Mouse (Mus musculus) ES-Bruce4 (cell line): ENCODE measurements around the gene Fto. TPM values are rescaled to one million over a fixed set of nuclear protein-coding genes. Genes with fewer than 3 reads are reported as not detected.

Experiments used
- H3K27ac ChIP-seq: 2 replicates; pipeline ENCODE4 v1.5.1; 2012; ENCODE audit warnings: low read length, inconsistent platforms; ENCODE audit not compliant: insufficient read depth
- H3K27me3 ChIP-seq: 2 replicates; pipeline ENCODE4 v1.6.1; 2012; ENCODE audit warnings: mild to moderate bottlenecking, low read length, inconsistent platforms; ENCODE audit not compliant: control insufficient read depth, poor library complexity, insufficient read depth, severe bottlenecking
- H3K36me3 ChIP-seq: 2 replicates; pipeline ENCODE4 v1.6.1; 2012; ENCODE audit warnings: inconsistent platforms, mild to moderate bottlenecking, low read length, moderate library complexity; ENCODE audit not compliant: control insufficient read depth, poor library complexity, insufficient read depth, severe bottlenecking
- H3K4me1 ChIP-seq: one replicate; pipeline ENCODE4 v1.8.1; 2011; ENCODE audit warnings: low read length; ENCODE audit not compliant: control insufficient read depth, insufficient read depth
- H3K4me3 ChIP-seq: 2 replicates; pipeline ENCODE4 v1.5.1; 2011; ENCODE audit warnings: low read depth, mild to moderate bottlenecking, low read length
- H3K9ac ChIP-seq: 2 replicates; pipeline ENCODE4 v1.6.1; 2012; ENCODE audit warnings: low read depth, mild to moderate bottlenecking, inconsistent platforms; ENCODE audit not compliant: poor library complexity, severe bottlenecking
- H3K9me3 ChIP-seq: replicated peaks from 2 replicates; pipeline ENCODE4 v1.6.1; 2012; ENCODE audit warnings: mild to moderate bottlenecking, low read length, inconsistent platforms; ENCODE audit not compliant: control insufficient read depth, poor library complexity, insufficient read depth, severe bottlenecking
- CTCF ChIP-seq: IDR thresholded peaks from one replicate; pipeline ENCODE4 v1.8.1; 2011; ENCODE audit warnings: low read depth, low read length
- EP300 ChIP-seq: IDR thresholded peaks from 2 replicates; pipeline ENCODE4 v1.6.1; 2011; ENCODE audit warnings: low read depth, low read length; ENCODE audit not compliant: insufficient read depth
- POLR2A ChIP-seq: IDR thresholded peaks from one replicate; pipeline ENCODE4 v1.8.1; 2011; ENCODE audit warnings: low read length; ENCODE audit not compliant: insufficient read depth
- polyA plus RNA-seq: library from polyadenylated mRNA; stranded (reverse); fragments of >200 nt; gene quantifications from 2 replicates; pipeline ENCODE4 v1.2.4, GENCODE M21; 2011; ENCODE audit warnings: low read depth; ENCODE audit not compliant: missing spikeins, insufficient read depth, insufficient read length

The Fto gene
- polyA plus RNA-seq, 1 experiment: 61.2 TPM

DNA sequence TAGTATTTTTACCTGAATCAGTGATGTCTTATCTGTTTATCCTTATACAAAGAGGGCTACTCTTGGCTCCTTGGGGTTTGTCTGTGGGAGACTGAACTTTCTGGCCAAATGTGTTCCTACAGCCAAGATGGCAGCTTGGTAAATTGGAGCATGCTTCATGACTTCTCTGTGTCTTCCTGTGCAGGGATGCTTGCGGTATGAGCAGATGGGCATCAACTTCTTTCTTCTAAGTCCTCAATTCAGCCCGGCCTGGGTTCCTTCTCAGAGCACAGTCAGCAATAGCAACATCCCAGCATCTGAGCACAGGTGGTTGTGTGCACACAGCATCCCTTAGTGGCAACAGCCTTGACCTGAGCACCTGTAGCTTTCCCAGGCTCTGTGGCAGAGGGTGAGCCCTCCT is 141.6 kb downstream of the Fto start:
- Histone ChIP-seq H3K36me3 (no peaks in the 10 kb centered on the region), H3K27me3 (no peaks in the 10 kb centered on the region), H3K9ac (no peak overlapping the region), H3K4me1 (no peaks in the 10 kb centered on the region), H3K9me3 (no peaks in the 10 kb centered on the region), H3K4me3 (no peak overlapping the region), H3K27ac (no peak overlapping the region)
- TF ChIP-seq CTCF (no peak), EP300 (no peak), POLR2A (no peak)

DNA sequence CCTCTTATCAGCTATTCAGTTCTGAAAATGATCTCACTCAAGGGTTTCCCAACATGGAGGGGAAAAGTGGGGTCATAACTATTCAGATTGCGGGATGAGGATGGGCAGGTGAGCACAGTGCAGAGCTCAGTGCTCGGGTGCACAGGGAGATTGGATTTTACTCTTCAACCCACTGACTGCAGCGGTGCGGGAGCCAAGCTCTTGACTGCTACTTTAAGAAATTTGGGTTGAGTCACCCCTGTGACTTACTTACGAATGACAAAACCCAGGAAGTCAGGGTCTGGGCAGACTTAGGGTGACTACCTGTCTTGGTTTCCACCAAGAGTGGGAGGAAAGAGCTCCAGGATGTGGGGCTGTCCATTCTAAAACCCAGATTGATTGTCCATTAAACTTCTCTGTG is 142.3 kb downstream of the Fto start:
- no peak overlapping the region for H3K4me3 ChIP-seq
- H3K9me3 ChIP-seq: no peaks in the 10 kb centered on the region
- H3K9ac ChIP-seq: no peak overlapping the region
- H3K4me1 ChIP-seq: no peaks in the 10 kb centered on the region
- H3K27ac ChIP-seq: no peak overlapping the region
- no peak for TF ChIP-seq EP300
- no peak for TF ChIP-seq POLR2A
- no peak for TF ChIP-seq CTCF
- no peaks in the 10 kb centered on the region for H3K36me3 ChIP-seq
- no peaks in the 10 kb centered on the region for H3K27me3 ChIP-seq

DNA sequence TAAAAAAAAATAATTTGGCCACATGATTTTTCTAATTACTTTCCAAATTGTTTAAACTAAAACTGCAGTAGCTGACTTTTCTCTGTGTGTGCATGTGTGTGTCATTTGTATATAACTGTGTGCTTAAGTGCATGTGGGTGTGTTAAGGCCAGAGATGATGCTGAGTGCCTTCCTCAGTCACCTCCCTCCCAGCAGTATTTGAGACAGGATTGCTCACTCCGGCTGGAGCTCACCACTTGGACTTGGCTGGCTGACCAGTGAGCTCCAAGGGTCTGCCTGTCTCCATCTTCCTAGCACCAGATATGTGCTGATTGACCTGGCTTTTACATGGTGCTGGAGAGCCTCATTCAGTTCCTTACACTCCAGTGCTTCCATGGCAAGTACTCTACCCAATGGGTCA is 144.7 kb downstream of the Fto start:
- Histone ChIP-seq H3K27me3 (no peaks in the 10 kb centered on the region), H3K4me3 (no peak overlapping the region), H3K9ac (no peak overlapping the region), H3K27ac (no peak overlapping the region), H3K9me3 (no peaks in the 10 kb centered on the region), H3K36me3 (no peaks in the 10 kb centered on the region), H3K4me1 (no peaks in the 10 kb centered on the region)
- no peak for TF ChIP-seq POLR2A
- TF ChIP-seq EP300: no peak
- TF ChIP-seq CTCF: no peak

DNA sequence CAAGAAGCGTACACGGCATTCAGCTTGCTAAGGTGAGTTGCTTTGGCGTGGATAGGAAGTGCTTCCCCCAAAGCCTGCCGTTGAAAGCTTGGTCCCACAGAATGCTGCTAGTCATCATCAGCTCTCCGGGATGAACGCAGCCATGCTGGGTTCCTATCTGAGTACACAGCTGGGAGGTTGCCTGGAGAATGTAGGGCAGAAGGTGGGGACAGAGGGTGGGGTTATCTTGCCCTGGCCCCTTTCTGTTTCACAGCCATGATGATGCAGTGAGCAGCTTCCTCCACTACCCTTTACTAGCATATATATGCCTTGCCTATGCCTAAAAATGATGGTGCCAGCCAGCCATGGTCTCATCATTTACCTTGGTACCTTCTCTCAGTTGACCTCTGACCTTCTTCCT is 147.6 kb downstream of the Fto start:
- no peak for TF ChIP-seq POLR2A
- TF ChIP-seq EP300: no peak
- no peak for TF ChIP-seq CTCF
- H3K27me3 ChIP-seq: no peaks in the 10 kb centered on the region
- no peaks in the 10 kb centered on the region for H3K4me1 ChIP-seq
- no peak overlapping the region for H3K9ac ChIP-seq
- H3K4me3 ChIP-seq: no peak overlapping the region
- H3K9me3 ChIP-seq: no peaks in the 10 kb centered on the region
- no peak overlapping the region for H3K27ac ChIP-seq
- no peaks in the 10 kb centered on the region for H3K36me3 ChIP-seq

DNA sequence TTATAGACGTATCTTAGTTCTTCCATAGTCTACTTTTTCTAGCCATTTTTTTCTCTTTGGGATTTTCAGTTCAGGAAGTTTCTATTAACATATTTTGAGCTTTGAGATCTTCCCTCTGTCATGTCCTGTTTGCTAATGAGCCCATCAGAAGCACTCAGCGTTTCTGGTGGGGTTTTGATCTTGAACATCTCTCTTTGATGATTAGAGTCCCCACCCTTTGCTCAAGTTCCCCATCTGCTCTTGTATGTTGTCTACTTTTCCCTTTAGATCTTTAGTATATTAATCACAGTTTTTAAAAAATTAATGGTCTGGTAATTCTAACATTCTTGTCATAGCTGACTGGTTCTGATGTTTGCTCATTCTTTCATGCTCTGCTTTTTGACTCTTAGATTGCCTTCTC is 150.4 kb downstream of the Fto start:
- no peaks in the 10 kb centered on the region for H3K4me1 ChIP-seq
- no peak overlapping the region for H3K9ac ChIP-seq
- H3K27me3 ChIP-seq: no peaks in the 10 kb centered on the region
- H3K4me3 ChIP-seq: no peak overlapping the region
- H3K36me3 ChIP-seq: no peaks in the 10 kb centered on the region
- TF ChIP-seq CTCF: no peak
- TF ChIP-seq POLR2A: no peak
- no peak for TF ChIP-seq EP300
- H3K27ac ChIP-seq: no peak overlapping the region
- no peaks in the 10 kb centered on the region for H3K9me3 ChIP-seq

DNA sequence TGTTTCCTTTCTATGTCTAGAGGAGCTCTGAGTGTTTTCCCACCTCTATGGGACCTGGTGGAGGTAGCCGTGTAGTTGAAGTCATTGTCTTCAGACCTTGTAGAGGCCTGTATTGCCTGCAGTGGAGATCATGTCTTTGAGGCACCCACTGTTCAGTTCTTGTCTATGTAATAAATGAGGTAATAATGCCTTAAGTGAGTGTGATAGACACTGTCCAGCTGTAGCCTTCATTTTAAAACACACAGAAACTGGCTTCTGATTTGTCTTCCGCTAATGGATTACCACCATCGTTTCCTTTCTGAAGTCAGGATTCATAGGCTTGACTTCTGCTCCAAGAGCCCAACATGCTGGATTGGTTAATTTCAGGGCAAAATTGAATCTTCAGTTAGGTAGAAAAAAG is 154.1 kb downstream of the Fto start:
- Histone ChIP-seq H3K9ac (no peak overlapping the region), H3K4me3 (no peak overlapping the region), H3K36me3 (no peaks in the 10 kb centered on the region), H3K4me1 (no peaks in the 10 kb centered on the region), H3K27me3 (no peaks in the 10 kb centered on the region), H3K27ac (no peak overlapping the region), H3K9me3 (no peaks in the 10 kb centered on the region)
- TF ChIP-seq CTCF (no peak), EP300 (no peak), POLR2A (no peak)
